Mouse (Mus musculus) midbrain, embryonic 10.5 days (tissue): ENCODE measurements around the gene Mrvi1. TPM values are rescaled to one million over a fixed set of nuclear protein-coding genes. Genes with fewer than 3 reads are reported as not detected.

Source experiments
- DNase-seq: peaks from one replicate; pipeline ENCODE4 v3.0.0-alpha.2; 2017; ENCODE audit warnings: low spot score
- H3K27ac ChIP-seq: fragments of 300-500 bp; sonication (generic); replicated peaks from 2 replicates; pipeline ENCODE4 v1.5.1; 2016; ENCODE audit warnings: mild to moderate bottlenecking
- H3K27me3 ChIP-seq: fragments of 300-500 bp; sonication (generic); 2 replicates; pipeline ENCODE4 v1.6.1; 2016; ENCODE audit warnings: low read depth, mild to moderate bottlenecking; ENCODE audit not compliant: poor library complexity, severe bottlenecking
- H3K36me3 ChIP-seq: fragments of 300-500 bp; sonication (generic); 2 replicates; pipeline ENCODE4 v1.6.1; 2016; ENCODE audit warnings: mild to moderate bottlenecking, moderate library complexity
- H3K4me1 ChIP-seq: fragments of 300-500 bp; sonication (generic); 2 replicates; pipeline ENCODE4 v1.6.1; 2016
- H3K4me3 ChIP-seq: fragments of 300-500 bp; sonication (generic); 2 replicates; pipeline ENCODE4 v1.5.1; 2016; ENCODE audit warnings: mild to moderate bottlenecking, moderate library complexity
- H3K9me3 ChIP-seq: fragments of 300-500 bp; sonication (generic); replicated peaks from 2 replicates; pipeline ENCODE4 v1.6.1; 2016; ENCODE audit warnings: mild to moderate bottlenecking
- WGBS: fragments of 180-500 bp; shearing (Covaris S2); methylation state at CpG from one replicate; pipeline ENCODE4 v1.1.7; 2016; 5-methylcytosine and 5-hydroxymethylcytosine counted together
- polyA plus RNA-seq: library from polyadenylated mRNA; unstranded; fragments of >200 nt; fragmentation: Nextera tagmentation; extraction: Ambion mirVana; gene quantifications from 2 replicates; pipeline ENCODE4 v1.2.1, GENCODE M21; 2016

Gene Mrvi1
- polyA plus RNA-seq, 1 experiment from 2014 or later, result 1.0 TPM

- H3K27me3 ChIP-seq, result no peaks in the 10 kb centered on the region
- no peaks in the 10 kb centered on the region for H3K4me1 ChIP-seq
- 87% methylated on average over 15 of the region's 15 CpGs for whole genome bisulfite sequencing
- no peak overlapping the region for H3K4me3 ChIP-seq
- no peak for DNase-seq
- no peak overlapping the region for H3K27ac ChIP-seq
- H3K9me3 ChIP-seq, result no peaks in the 10 kb centered on the region
- no peaks in the 10 kb centered on the region for H3K36me3 ChIP-seq
Measured at GRCm38 (mm10) chr7:110998887-110999827, 16.9 kb upstream of the Mrvi1 start.

- H3K4me1 ChIP-seq, result peaks cover 14% of the 10 kb centered on the region
- DNase-seq, result no peak
- H3K9me3 ChIP-seq, result no peaks in the 10 kb centered on the region
- no peak overlapping the region for H3K4me3 ChIP-seq
- WGBS, result 31% methylated on average over 4 of the region's 4 CpGs
- no peak overlapping the region for H3K27ac ChIP-seq
- no peaks in the 10 kb centered on the region for H3K36me3 ChIP-seq
- no peaks in the 10 kb centered on the region for H3K27me3 ChIP-seq
Measured at GRCm38 (mm10) chr7:110991221-110991494, 8.9 kb upstream of the Mrvi1 start.

- H3K4me3 ChIP-seq, result no peak overlapping the region
- 66% methylated on average over 5 of the region's 5 CpGs for whole genome bisulfite sequencing
- H3K36me3 ChIP-seq, result no peaks in the 10 kb centered on the region
- no peak overlapping the region for H3K27ac ChIP-seq
- H3K27me3 ChIP-seq, result no peaks in the 10 kb centered on the region
- no peak for DNase-seq
- no peaks in the 10 kb centered on the region for H3K9me3 ChIP-seq
- peaks cover 20% of the 10 kb centered on the region for H3K4me1 ChIP-seq
Measured at GRCm38 (mm10) chr7:110990356-110991220, 8.3 kb upstream of the Mrvi1 start.

GRCm38 (mm10) chr7:110989286-110989879, 7.1 kb upstream of the Mrvi1 start:
- Histone ChIP-seq H3K27ac (no peak overlapping the region), H3K4me3 (no peak overlapping the region), H3K9me3 (no peaks in the 10 kb centered on the region), H3K36me3 (no peaks in the 10 kb centered on the region), H3K27me3 (no peaks in the 10 kb centered on the region), H3K4me1 (peaks cover 22% of the 10 kb centered on the region)
- no peak for DNase-seq
- 85% methylated on average over 5 of the region's 5 CpGs for WGBS

- Histone ChIP-seq H3K27me3 (no peaks in the 10 kb centered on the region), H3K36me3 (no peaks in the 10 kb centered on the region), H3K9me3 (no peaks in the 10 kb centered on the region), H3K4me1 (peaks cover 22% of the 10 kb centered on the region), H3K27ac (no peak overlapping the region), H3K4me3 (no peak overlapping the region)
- WGBS, result 90% methylated on average over 3 of the region's 3 CpGs
- DNase-seq, result no peak
Measured at GRCm38 (mm10) chr7:110988081-110988480, 5.8 kb upstream of the Mrvi1 start.

GRCm38 (mm10) chr7:110985581-110986265, 3.5 kb upstream of the Mrvi1 start:
- H3K27me3 ChIP-seq, result no peaks in the 10 kb centered on the region
- no peak overlapping the region for H3K4me3 ChIP-seq
- no peak overlapping the region for H3K27ac ChIP-seq
- no peak for DNase-seq
- H3K36me3 ChIP-seq, result no peaks in the 10 kb centered on the region
- no peaks in the 10 kb centered on the region for H3K9me3 ChIP-seq
- 54% methylated on average over 7 of the region's 7 CpGs for WGBS
- H3K4me1 ChIP-seq, result peaks cover 26% of the 10 kb centered on the region

GRCm38 (mm10) chr7:110983621-110984020, 1.4 kb upstream of the Mrvi1 start:
- Histone ChIP-seq H3K27ac (no peak overlapping the region), H3K27me3 (no peaks in the 10 kb centered on the region), H3K36me3 (no peaks in the 10 kb centered on the region), H3K4me3 (no peak overlapping the region), H3K4me1 (peaks cover 24% of the 10 kb centered on the region), H3K9me3 (no peaks in the 10 kb centered on the region)
- 76% methylated on average over 5 of the region's 5 CpGs for WGBS
- no peak for DNase-seq

- Histone ChIP-seq H3K4me3 (no peak overlapping the region), H3K27me3 (no peaks in the 10 kb centered on the region), H3K9me3 (no peaks in the 10 kb centered on the region), H3K27ac (no peak overlapping the region), H3K36me3 (no peaks in the 10 kb centered on the region), H3K4me1 (peaks cover 24% of the 10 kb centered on the region)
- WGBS, result 68% methylated on average over 4 of the region's 4 CpGs
- DNase-seq, result no peak
Measured at GRCm38 (mm10) chr7:110982764-110983163, 503 bp upstream of the Mrvi1 start.

GRCm38 (mm10) chr7:110981036-110981435, 1.2 kb downstream of the Mrvi1 start:
- Histone ChIP-seq H3K4me1 (peaks cover 20% of the 10 kb centered on the region), H3K9me3 (no peaks in the 10 kb centered on the region), H3K36me3 (no peaks in the 10 kb centered on the region), H3K4me3 (no peak overlapping the region), H3K27ac (peak overlapping the region; percentile 57), H3K27me3 (no peaks in the 10 kb centered on the region)
- 77% methylated on average over 8 of the region's 8 CpGs for WGBS
- DNase-seq, result no peak

GRCm38 (mm10) chr7:110977699-110978392, 4.4 kb downstream of the Mrvi1 start:
- 90% methylated on average over 7 of the region's 7 CpGs for WGBS
- no peak for DNase-seq
- H3K9me3 ChIP-seq, result no peaks in the 10 kb centered on the region
- no peaks in the 10 kb centered on the region for H3K27me3 ChIP-seq
- peaks cover 14% of the 10 kb centered on the region for H3K4me1 ChIP-seq
- H3K27ac ChIP-seq, result no peak overlapping the region
- no peak overlapping the region for H3K4me3 ChIP-seq
- H3K36me3 ChIP-seq, result no peaks in the 10 kb centered on the region

- 83% methylated on average over 4 of the region's 4 CpGs for WGBS
- Histone ChIP-seq H3K4me1 (no peaks in the 10 kb centered on the region), H3K36me3 (no peaks in the 10 kb centered on the region), H3K27me3 (no peaks in the 10 kb centered on the region), H3K27ac (no peak overlapping the region), H3K9me3 (no peaks in the 10 kb centered on the region), H3K4me3 (no peak overlapping the region)
- no peak for DNase-seq
Measured at GRCm38 (mm10) chr7:110973450-110973849, 8.8 kb downstream of the Mrvi1 start.

GRCm38 (mm10) chr7:110972796-110973195, 9.5 kb downstream of the Mrvi1 start:
- no peaks in the 10 kb centered on the region for H3K9me3 ChIP-seq
- H3K27me3 ChIP-seq, result no peaks in the 10 kb centered on the region
- no peaks in the 10 kb centered on the region for H3K4me1 ChIP-seq
- no peak for DNase-seq
- no peak overlapping the region for H3K4me3 ChIP-seq
- WGBS, result 85% methylated on average over 2 of the region's 2 CpGs
- no peak overlapping the region for H3K27ac ChIP-seq
- H3K36me3 ChIP-seq, result no peaks in the 10 kb centered on the region
